Mouse (Mus musculus): ENCODE results near the gene Dapk2. TPM values are rescaled to one million over a fixed set of nuclear protein-coding genes. Genes with fewer than 3 reads are reported as not detected.

Gene Dapk2
- polyA plus RNA-seq, 1 experiment: 0.30 TPM

GRCm38 (mm10) chr9:66181826-66182678 lies 24.0 kb downstream of the Dapk2 start:
- H3K27ac ChIP-seq (ENCODE audit: insufficient read depth, low read length): no peak overlapping the region
- H3K4me3 ChIP-seq (ENCODE audit: insufficient read depth, low read length): no peak overlapping the region
- TF ChIP-seq POLR2A (IDR thresholded peaks at IDR 0.05; ENCODE audit: low read depth, low read length): no peak
- no peaks in the 10 kb centered on the region for H3K4me1 ChIP-seq (ENCODE audit: control insufficient read depth, insufficient read depth, low read length)

- H3K4me3 ChIP-seq (ENCODE audit: insufficient read depth, low read length): no peak overlapping the region
- no peaks in the 10 kb centered on the region for H3K4me1 ChIP-seq (ENCODE audit: control insufficient read depth, insufficient read depth, low read length)
- TF ChIP-seq CTCF (IDR thresholded peaks at IDR 0.05; ENCODE audit: borderline replicate concordance, insufficient read depth, low read length) (no peak), POLR2A (IDR thresholded peaks at IDR 0.05; ENCODE audit: low read depth, low read length) (no peak)
- H3K27ac ChIP-seq (ENCODE audit: insufficient read depth, low read length): no peak overlapping the region
Measured at GRCm38 (mm10) chr9:66182679-66182993, 24.6 kb downstream of the Dapk2 start.

- H3K4me3 ChIP-seq (ENCODE audit: insufficient read depth, low read length): no peak overlapping the region
- TF ChIP-seq CTCF (IDR thresholded peaks at IDR 0.05; ENCODE audit: borderline replicate concordance, insufficient read depth, low read length) (no peak), POLR2A (IDR thresholded peaks at IDR 0.05; ENCODE audit: low read depth, low read length) (no peak)
- H3K4me1 ChIP-seq (ENCODE audit: control insufficient read depth, insufficient read depth, low read length): no peaks in the 10 kb centered on the region
- no peak overlapping the region for H3K27ac ChIP-seq (ENCODE audit: insufficient read depth, low read length)
Measured at GRCm38 (mm10) chr9:66183023-66183422, 25.0 kb downstream of the Dapk2 start.

- TF ChIP-seq POLR2A (IDR thresholded peaks at IDR 0.05; ENCODE audit: low read depth, low read length) (no peak), CTCF (IDR thresholded peaks at IDR 0.05; ENCODE audit: borderline replicate concordance, insufficient read depth, low read length) (no peak)
- no peaks in the 10 kb centered on the region for H3K4me1 ChIP-seq (ENCODE audit: control insufficient read depth, insufficient read depth, low read length)
- H3K4me3 ChIP-seq (ENCODE audit: insufficient read depth, low read length): no peak overlapping the region
- no peak overlapping the region for H3K27ac ChIP-seq (ENCODE audit: insufficient read depth, low read length)
Measured at GRCm38 (mm10) chr9:66184572-66184971, 26.5 kb downstream of the Dapk2 start.

- no peak overlapping the region for H3K27ac ChIP-seq (ENCODE audit: insufficient read depth, low read length)
- TF ChIP-seq CTCF (IDR thresholded peaks at IDR 0.05; ENCODE audit: borderline replicate concordance, insufficient read depth, low read length) (no peak), POLR2A (IDR thresholded peaks at IDR 0.05; ENCODE audit: low read depth, low read length) (no peak)
Measured at GRCm38 (mm10) chr9:66186426-66186825, 28.4 kb downstream of the Dapk2 start.

GRCm38 (mm10) chr9:66189026-66189425 lies 31.0 kb downstream of the Dapk2 start:
- TF ChIP-seq POLR2A (IDR thresholded peaks at IDR 0.05; ENCODE audit: low read depth, low read length) (no peak), CTCF (IDR thresholded peaks at IDR 0.05; ENCODE audit: borderline replicate concordance, insufficient read depth, low read length) (no peak)

More at GRCm38 (mm10) chr9:66186426-66186825, 28.4 kb downstream of the Dapk2 start:
- Histone ChIP-seq H3K4me1 (ENCODE audit: control insufficient read depth, insufficient read depth, low read length) (no peaks in the 10 kb centered on the region), H3K4me3 (ENCODE audit: insufficient read depth, low read length) (no peak overlapping the region)

GRCm38 (mm10) chr9:66194003-66194402 lies 36.0 kb downstream of the Dapk2 start:
- no peak overlapping the region for H3K4me3 ChIP-seq (ENCODE audit: insufficient read depth, low read length)
- TF ChIP-seq POLR2A (IDR thresholded peaks at IDR 0.05; ENCODE audit: low read depth, low read length) (no peak), CTCF (IDR thresholded peaks at IDR 0.05; ENCODE audit: borderline replicate concordance, insufficient read depth, low read length) (no peak)

More at GRCm38 (mm10) chr9:66189026-66189425, 31.0 kb downstream of the Dapk2 start:
- Histone ChIP-seq H3K4me1 (ENCODE audit: control insufficient read depth, insufficient read depth, low read length) (no peaks in the 10 kb centered on the region), H3K4me3 (ENCODE audit: insufficient read depth, low read length) (no peak overlapping the region), H3K27ac (ENCODE audit: insufficient read depth, low read length) (no peak overlapping the region)

GRCm38 (mm10) chr9:66196561-66196960 lies 38.5 kb downstream of the Dapk2 start:
- TF ChIP-seq CTCF (IDR thresholded peaks at IDR 0.05; ENCODE audit: borderline replicate concordance, insufficient read depth, low read length): no peak
- no peak for TF ChIP-seq POLR2A (IDR thresholded peaks at IDR 0.05; ENCODE audit: low read depth, low read length)
- Histone ChIP-seq H3K4me1 (ENCODE audit: control insufficient read depth, insufficient read depth, low read length) (no peaks in the 10 kb centered on the region), H3K4me3 (ENCODE audit: insufficient read depth, low read length) (no peak overlapping the region), H3K27ac (ENCODE audit: insufficient read depth, low read length) (no peak overlapping the region)

More at GRCm38 (mm10) chr9:66194003-66194402, 36.0 kb downstream of the Dapk2 start:
- no peak overlapping the region for H3K27ac ChIP-seq (ENCODE audit: insufficient read depth, low read length)
- H3K4me1 ChIP-seq (ENCODE audit: control insufficient read depth, insufficient read depth, low read length): no peaks in the 10 kb centered on the region

- Histone ChIP-seq H3K4me3 (ENCODE audit: insufficient read depth, low read length) (no peak overlapping the region), H3K4me1 (ENCODE audit: control insufficient read depth, insufficient read depth, low read length) (no peaks in the 10 kb centered on the region), H3K27ac (ENCODE audit: insufficient read depth, low read length) (no peak overlapping the region)
- TF ChIP-seq CTCF (IDR thresholded peaks at IDR 0.05; ENCODE audit: borderline replicate concordance, insufficient read depth, low read length) (no peak), POLR2A (IDR thresholded peaks at IDR 0.05; ENCODE audit: low read depth, low read length) (no peak)
Measured at GRCm38 (mm10) chr9:66198533-66198932, 40.5 kb downstream of the Dapk2 start.

GRCm38 (mm10) chr9:66199657-66200410 lies 41.8 kb downstream of the Dapk2 start:
- H3K4me1 ChIP-seq (ENCODE audit: control insufficient read depth, insufficient read depth, low read length): no peaks in the 10 kb centered on the region
- TF ChIP-seq CTCF (IDR thresholded peaks at IDR 0.05; ENCODE audit: borderline replicate concordance, insufficient read depth, low read length) (no peak), POLR2A (IDR thresholded peaks at IDR 0.05; ENCODE audit: low read depth, low read length) (no peak)
- H3K27ac ChIP-seq (ENCODE audit: insufficient read depth, low read length): no peak overlapping the region
- no peak overlapping the region for H3K4me3 ChIP-seq (ENCODE audit: insufficient read depth, low read length)
